8 mouse cellular contexts compared by ENCODE assay signal in the genomic region with DNA sequence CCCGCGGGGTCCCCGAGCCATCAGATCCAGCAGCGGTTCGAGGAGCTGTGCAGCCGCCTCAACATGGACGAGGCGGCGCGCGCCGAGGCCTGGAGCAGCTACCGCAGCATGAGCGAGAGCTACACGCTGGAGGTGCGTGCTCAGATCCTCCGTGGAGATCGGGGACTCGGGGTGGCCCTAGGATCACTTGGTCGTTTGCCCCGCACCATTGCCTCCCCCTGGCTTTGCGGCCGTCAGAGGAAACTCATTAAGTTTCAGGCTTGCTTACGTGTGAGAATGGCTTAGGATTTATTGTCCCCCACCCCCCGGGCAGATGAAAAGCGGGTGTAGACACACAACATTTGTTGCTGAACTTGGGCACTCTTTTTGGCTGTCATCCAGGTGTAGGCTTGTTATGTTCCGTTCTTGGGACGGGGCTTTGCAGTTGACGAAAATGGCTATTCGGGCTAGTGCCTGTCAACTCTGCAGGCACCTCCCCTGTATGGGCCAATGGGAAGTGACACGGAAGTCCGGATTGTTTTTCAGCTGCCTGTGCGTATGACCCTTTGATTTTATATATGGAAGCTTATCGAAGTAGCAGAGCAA. TPM values are rescaled to one million over a fixed set of nuclear protein-coding genes. Genes with fewer than 3 reads are reported as not detected.
DNase-seq lines count a peak whose midpoint lies in the region; ATAC-seq and TF ChIP-seq lines count a peak whose summit lies in the region.

No protein-coding gene starts in this region.

- H3K27ac ChIP-seq in forebrain, postnatal 0 days (ENCODE audit: low read depth, low read length) = peak overlapping the region; percentile 76

- H3K9ac ChIP-seq in forebrain, postnatal 0 days = peak overlapping the region; percentile 79

- ATAC-seq in G1E (ENCODE audit: extremely low read depth, insufficient number of reproducible peaks, low FRiP score, poor library complexity, severe bottlenecking) = peak; percentile 94
- peak; percentile 77 for ATAC-seq in forebrain, postnatal 0 days
- ATAC-seq in neutrophil, adult 5-6 weeks (ENCODE audit: extremely low read depth, insufficient number of reproducible peaks, low FRiP score, poor library complexity, severe bottlenecking) = peak; percentile 90

- peaks cover 34% of the 10 kb centered on the region for H3K36me3 ChIP-seq in G1E (replicated peaks)
- peaks cover 2% of the 10 kb centered on the region for H3K36me3 ChIP-seq in forebrain, postnatal 0 days (ENCODE audit: insufficient read depth)

- WGBS in forebrain, postnatal 0 days = 2% methylated on average over 34 of the region's 34 CpGs

- peak overlapping the region; percentile 64 for H3K4me2 ChIP-seq in forebrain, postnatal 0 days (ENCODE audit: low read depth)

- H3K4me3 ChIP-seq in G1E (ENCODE audit: low read depth, low read length) = peak overlapping the region; percentile 97
- H3K4me3 ChIP-seq in forebrain, postnatal 0 days (ENCODE audit: low read depth, low read length) = peak overlapping the region; percentile 72

- H3K27me3 ChIP-seq in G1E (ENCODE audit: insufficient read depth, low read length) = no peaks in the 10 kb centered on the region
- H3K27me3 ChIP-seq in forebrain, postnatal 0 days (ENCODE audit: insufficient read depth, low read length) = no peaks in the 10 kb centered on the region

- H3K9me3 ChIP-seq in G1E (replicated peaks) = no peaks in the 10 kb centered on the region
- H3K9me3 ChIP-seq in forebrain, postnatal 0 days (ENCODE audit: low read length) = no peaks in the 10 kb centered on the region

- no peak for TF ChIP-seq CTCF in G1E (IDR thresholded peaks at IDR 0.05; ENCODE audit: low read depth, low read length)
- no peak for TF ChIP-seq CTCF in forebrain, postnatal 0 days (IDR thresholded peaks at IDR 0.05; ENCODE audit: low read depth)

- H3K4me1 ChIP-seq in G1E (ENCODE audit: insufficient read depth, low read depth, low read length) = peaks cover 42% of the 10 kb centered on the region
- H3K4me1 ChIP-seq in forebrain, postnatal 0 days (ENCODE audit: insufficient read depth) = peaks cover 8% of the 10 kb centered on the region

- intact Hi-C loops in heart, postnatal 36 days (cut with DNase I) = loop anchor here (5.0 kb wide), 1 partner anchor 62 kb away; no protein-coding TSS in a partner anchor

- peak; percentile 89 for DNase-seq in G1E (ENCODE audit: low spot score)
- DNase-seq in cerebellum, adult 18-20 months = peak; percentile 60 to 66
- peak; percentile 76 for DNase-seq in forebrain, postnatal 0 days
- peak; percentile 77 to 83 for DNase-seq in heart, postnatal 36 days
- DNase-seq in layer of hippocampus, adult 18-20 months (ENCODE audit: low spot score in 2 of 2) = peak; percentile 37 to 82
- peak; percentile 88 to 91 for DNase-seq in lung, adult 18-20 months
- peak; percentile 76 for DNase-seq in testis, postnatal 14 days (ENCODE audit: low spot score)

RNA-seq across cellular contexts. Expression of a gene that starts 0.5 kb away (rescaled TPM):
- total RNA-seq in G1E (2014; fragmentation: Nextera tagmentation) (79.5 and 84.0 TPM in 2 replicates), G1E (2017) (41.9 and 46.2 TPM in 2 replicates)
- polyA plus RNA-seq in G1E (2012) = 4.9 and 5.3 TPM in 2 replicates
- 28.9 and 35.1 TPM in 2 replicates for total RNA-seq in forebrain, postnatal 0 days (2014; rRNA removed)
- polyA plus RNA-seq in forebrain, postnatal 0 days (2015; fragmentation: Nextera tagmentation; extraction: Ambion mirVana) = 8.7 and 13.3 TPM in 2 replicates
- 10 to 100 TPM; 35.1 to 44.2 TPM for total RNA-seq in heart, postnatal 36 days (2021)
- 10 to 100 TPM; 40.1 to 45.2 TPM for total RNA-seq in layer of hippocampus, adult 18-20 months (2021)
- 122 and 154 TPM in 2 replicates for total RNA-seq in neutrophil, adult 5-6 weeks (2017)

Comparison
In these comparisons a context has a peak if more than half of its experiments do, and no peak if none do; other contexts are left out.
1. Peak in every context shown above with its lines: DNase-seq, ATAC-seq, H3K4me3 ChIP-seq and H3K27ac ChIP-seq.